Mouse (Mus musculus) CD8-positive naive resting alpha-beta T cell, adult 2 months (primary cell): ENCODE data around the gene Pdcd10.

Source experiments
- DNase-seq, 2 experiments: peaks; one replicate each; pipeline ENCODE4 v3.0.0; 2022; ENCODE audit warnings: low read depth in 2 of 2, low spot score in 2 of 2

Pdcd10 gene

DNA sequence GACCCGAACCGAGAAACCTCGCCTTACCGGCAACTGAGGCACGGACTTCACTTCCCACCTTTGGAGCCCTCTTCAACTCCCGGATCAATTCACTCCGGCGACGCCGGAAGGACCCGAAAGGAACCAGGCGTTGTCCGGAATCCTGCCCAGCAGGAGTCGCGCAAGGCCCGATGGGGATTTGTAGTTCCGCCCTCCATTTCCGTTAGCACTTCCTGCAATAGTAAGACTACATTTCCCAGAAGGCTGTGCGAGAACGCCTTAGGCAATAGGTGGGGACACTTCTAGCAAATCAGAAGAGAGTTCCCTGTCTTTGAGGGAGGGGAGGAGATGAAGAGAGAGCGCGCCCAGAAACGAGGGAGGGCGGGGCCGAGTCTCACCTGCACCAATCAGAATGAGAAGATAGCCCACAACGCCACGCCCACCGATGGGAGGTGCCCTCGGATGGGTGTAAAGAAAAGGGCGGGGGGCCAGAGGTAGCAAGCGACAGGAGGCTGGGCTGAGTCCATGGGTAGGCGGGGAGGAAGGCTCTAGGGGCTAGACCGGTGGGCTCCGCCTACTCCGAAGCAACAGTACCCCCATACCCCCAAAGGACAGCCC is at the start of gene Pdcd10:
Gene Pdcd10, minus strand, starts transcription at position 162 of the 597 bp plus-strand sequence.
- peak; percentile 100 for DNase-seq

- DNase-seq = no peak
These were observed 28.2 kb upstream of the Pdcd10 start for GRCm38 (mm10) chr3:75584898-75585297.

DNA sequence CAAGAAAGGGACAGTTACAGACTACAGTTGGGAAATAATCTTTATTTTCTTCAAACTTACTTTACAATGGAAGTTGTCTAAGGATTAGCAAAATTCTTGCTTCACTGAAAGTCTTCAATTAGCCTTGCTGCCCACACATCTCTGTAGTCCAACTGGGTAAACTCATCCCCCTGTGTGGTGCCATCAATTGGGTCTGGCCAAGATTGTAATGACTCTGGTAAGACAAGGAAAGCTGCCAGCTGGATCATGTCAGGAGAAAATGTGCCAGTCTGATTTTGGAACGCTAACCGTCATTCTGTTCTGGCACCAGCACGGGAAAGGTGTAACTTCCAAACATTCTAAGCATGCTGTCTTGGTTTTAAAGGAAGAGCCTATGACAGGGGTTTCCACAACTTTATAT is 26.6 kb upstream of the Pdcd10 start:
- DNase-seq = no peak

GRCm38 (mm10) chr3:75579352-75579751 is 22.7 kb upstream of the Pdcd10 start:
- peak; percentile 52 to 63 for DNase-seq

- no peak for DNase-seq
These were observed 18.9 kb upstream of the Pdcd10 start for GRCm38 (mm10) chr3:75575582-75575981.

DNA sequence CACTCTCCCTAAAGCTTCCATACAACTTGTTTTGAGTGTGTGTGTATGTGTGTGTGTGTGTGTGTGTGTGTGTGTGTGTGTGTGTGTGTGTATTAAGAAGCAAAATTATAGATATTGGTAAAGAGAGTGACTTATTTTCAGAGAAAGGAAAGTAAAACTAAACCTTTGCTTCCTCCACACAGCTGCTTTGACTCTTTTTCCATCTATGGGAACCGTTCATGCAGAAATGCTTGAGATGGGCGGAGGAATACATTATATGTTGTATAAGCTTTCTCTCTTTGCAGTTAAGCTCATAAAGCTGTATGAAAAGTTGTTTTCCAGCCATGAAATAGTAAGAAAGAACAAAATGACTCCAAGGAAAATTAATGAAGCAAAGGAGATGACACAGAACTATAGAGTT is 17.4 kb upstream of the Pdcd10 start:
- DNase-seq = no peak

DNA sequence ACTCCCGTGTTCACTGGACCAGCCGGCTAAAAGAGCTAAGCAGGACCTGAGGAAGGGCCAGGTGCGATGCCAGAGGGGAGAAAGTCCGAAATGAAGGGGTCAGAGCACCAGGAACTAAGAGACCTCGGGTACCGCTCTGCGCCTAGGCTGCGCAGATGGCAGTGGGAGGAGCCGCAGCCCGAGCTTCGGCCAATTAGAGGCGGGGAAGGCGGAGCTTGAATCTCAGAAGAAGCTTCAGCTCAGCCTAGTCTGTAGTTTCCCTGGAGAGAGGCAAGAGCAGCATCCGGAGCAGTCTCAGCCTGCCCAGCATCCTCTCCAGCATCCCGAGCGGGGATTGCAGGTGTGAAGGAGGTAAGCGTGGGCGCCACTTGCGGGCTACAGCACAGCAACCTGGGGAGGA is 636 bp upstream of the Pdcd10 start, which contains the start of gene Serpini1:
Gene Serpini1, plus strand, starts transcription at position 256 of the 400 bp plus-strand sequence.
- peak; percentile 91 to 94 for DNase-seq

DNA sequence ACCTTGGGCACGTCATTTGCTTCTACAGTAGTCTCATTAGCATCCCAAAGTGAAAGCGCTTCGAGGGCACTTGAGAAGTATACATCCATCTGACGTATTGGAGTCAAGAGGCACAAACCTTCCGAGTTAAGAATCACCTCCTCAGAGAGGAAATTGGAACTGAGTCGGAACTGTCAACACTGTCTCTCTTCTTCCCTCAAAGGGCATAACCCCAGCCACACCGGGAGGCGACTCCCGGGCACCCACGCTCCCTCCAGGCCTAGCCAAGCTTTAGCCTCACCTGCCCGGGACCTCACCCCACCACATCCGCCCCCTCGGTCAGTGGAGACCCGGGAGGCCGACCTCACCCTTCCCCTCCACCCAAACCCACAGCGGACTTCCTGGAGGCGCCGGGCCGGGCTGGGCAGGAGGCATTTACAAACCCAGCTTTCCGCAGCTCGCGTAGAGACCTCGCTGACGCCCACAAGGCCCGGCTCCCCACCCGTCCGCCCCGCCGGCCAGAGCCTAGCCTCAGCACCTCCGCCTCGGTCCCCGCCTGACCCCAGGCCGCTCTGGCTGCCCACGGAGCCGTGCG is 448 bp downstream of the Pdcd10 start:
- DNase-seq = peak; percentile 74 to 78

- DNase-seq = no peak
These were observed 5.4 kb downstream of the Pdcd10 start for GRCm38 (mm10) chr3:75551248-75551647.

DNA sequence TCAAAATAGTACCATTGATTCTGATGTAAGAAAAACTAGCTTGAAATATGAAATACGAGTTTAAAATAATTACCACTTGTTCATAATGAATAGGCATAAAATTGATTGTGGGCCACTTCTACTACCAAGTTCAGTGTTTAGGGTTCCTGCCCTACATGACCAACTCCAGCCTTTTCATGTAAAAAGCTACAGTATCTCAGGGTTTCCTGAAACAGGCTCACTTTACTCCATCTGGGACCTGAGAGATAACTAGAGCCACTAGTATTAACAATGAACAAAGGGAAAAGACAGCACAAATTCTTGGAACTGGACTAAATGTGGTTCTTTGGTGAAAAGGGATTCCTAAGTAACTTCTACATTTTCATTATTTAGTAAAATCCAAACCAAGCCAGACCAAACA is 12.4 kb downstream of the Pdcd10 start:
- no peak for DNase-seq

DNA sequence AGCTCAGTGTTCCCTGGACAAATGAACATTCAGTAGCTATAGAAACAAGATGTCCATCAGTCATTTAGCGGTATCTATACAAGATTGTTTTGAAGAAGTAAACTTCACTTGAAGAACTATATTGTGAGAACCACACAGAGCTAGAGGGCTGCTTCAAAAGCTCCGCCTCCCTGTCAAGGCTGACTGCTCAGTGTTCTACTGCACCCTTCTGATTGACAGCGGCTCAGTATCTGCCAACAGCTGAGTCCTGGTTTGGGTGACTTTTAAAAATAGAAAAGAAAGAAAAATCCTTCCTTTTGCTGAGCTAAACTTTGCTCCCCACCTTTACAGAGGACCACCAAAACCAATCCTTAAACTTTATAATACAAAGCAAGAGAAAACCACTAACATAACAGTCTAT is 13.8 kb downstream of the Pdcd10 start:
- DNase-seq = no peak

DNA sequence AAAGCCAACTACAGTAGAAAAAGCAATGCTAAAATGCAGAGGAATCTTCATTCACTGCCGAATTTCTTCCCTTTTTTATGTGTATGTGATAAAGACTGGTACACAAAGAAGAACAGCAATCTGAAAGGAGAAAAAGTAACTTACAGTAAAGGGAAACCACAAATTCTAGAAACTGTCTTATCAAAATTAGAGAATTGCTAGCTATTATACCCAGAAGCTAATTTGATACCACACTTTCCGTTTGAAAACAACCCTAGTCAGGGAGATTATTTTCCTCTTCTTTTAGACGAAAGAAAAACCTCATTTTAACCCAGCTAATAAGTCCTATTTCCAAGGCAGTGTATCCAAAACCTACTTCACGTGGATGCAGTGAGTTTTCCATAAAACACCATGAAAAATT is 15.4 kb downstream of the Pdcd10 start:
- DNase-seq = no peak

GRCm38 (mm10) chr3:75534045-75534834 is 22.4 kb downstream of the Pdcd10 start:
- DNase-seq = no peak

GRCm38 (mm10) chr3:75531074-75531473 is 25.6 kb downstream of the Pdcd10 start:
- no peak for DNase-seq

DNA sequence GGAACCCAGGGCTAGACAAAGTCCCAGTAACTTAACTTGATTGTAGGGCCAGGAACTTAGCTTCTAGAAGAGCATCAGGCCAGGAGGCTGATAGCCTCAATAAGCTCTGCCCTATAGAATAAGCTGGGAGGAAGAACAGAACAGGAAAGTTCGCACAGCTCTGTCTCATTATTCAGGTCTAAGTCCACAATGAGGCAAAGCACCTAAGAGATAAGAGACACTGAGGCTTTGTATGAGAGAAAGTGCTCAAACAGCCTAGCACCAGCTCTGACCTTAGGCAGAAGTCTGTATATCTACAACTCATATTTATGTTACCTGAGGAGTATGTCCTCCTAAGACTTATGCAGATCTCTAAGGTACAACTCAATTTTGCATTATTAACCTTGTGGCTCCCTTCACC is 34.1 kb downstream of the Pdcd10 start:
- no peak for DNase-seq

GRCm38 (mm10) chr3:75521314-75521713 is 35.3 kb downstream of the Pdcd10 start:
- DNase-seq = no peak

GRCm38 (mm10) chr3:75517631-75518250 is 38.9 kb downstream of the Pdcd10 start:
- peak; percentile 31 to 60 for DNase-seq

DNA sequence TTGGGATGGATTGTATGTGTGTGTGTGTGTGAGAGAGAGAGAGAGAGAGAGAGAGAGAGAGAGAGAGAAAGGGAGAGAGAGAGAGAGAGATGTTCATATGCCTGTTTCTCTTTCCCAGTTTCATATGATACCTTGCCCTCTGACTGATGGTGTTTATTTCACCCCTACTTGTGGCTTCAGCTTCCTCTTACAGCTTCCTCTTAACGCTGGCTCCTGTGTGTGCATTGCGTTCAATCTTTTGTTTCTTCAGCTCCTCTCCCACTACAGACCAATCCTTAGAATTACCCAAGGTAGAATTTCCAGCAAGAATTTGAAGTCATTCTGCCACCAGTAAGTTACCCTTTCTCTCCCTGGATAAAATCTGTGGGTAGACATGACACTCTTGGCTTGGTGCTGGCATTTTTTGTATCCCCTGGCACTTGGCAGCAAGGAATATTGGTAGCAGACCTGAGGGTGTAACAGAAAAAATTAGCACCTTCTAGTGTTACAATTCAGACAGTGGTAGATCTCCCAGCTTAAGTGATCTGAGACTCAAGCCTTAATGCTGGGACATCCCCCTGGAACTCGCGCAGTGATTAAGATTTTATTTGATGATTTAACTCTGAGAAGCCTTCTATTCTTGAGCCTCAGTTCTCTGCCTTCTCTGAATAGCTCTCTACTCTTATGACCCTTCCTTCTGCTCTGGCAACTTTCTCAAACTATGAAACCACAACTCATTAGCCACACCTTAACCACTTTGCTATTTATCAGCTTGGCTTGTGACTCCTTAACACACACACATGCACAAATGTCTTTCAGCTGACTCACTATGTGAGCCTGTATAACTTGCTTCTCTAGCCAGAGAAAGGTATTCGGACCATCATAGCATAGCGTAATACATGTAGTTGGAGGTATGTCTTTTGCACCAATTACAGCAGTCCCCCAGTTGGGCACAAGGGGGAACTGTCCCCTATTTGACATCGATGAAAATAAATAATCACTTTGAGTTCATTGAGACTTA is 57.4 kb downstream of the Pdcd10 start:
- peak in 1 of 2 experiments; percentile 14 for DNase-seq

- DNase-seq = no peak
These were observed 63.7 kb downstream of the Pdcd10 start for GRCm38 (mm10) chr3:75492913-75493312.

GRCm38 (mm10) chr3:75482056-75482455 is 74.6 kb downstream of the Pdcd10 start, which contains the start of gene Wdr49:
Gene Wdr49, minus strand, starts transcription at chr3:75482156.
- no peak for DNase-seq
